Mouse (Mus musculus): Measurements from ENCODE around the gene Dph2. TPM values are rescaled to one million over a fixed set of nuclear protein-coding genes. Genes with fewer than 3 reads are reported as not detected.

Gene Dph2
- polyA plus RNA-seq, 1 experiment from 2014 or later: 17.9 TPM

GRCm38 (mm10) chr4:117896031-117896430 lies 4.2 kb upstream of the Dph2 start:
- Histone ChIP-seq H3K27ac (ENCODE audit: low read length) (no peak overlapping the region), H3K4me2 (ENCODE audit: low read depth, low read length) (no peak overlapping the region), H3K27me3 (ENCODE audit: control insufficient read depth, insufficient read depth, low read depth, low read length) (no peaks in the 10 kb centered on the region), H3K4me3 (ENCODE audit: low read length) (no peak overlapping the region), H3K4me1 (replicated peaks; ENCODE audit: control insufficient read depth, insufficient read depth, low read length) (peaks cover 6% of the 10 kb centered on the region), H3K9ac (ENCODE audit: low read length) (no peak overlapping the region), H3K36me3 (ENCODE audit: control insufficient read depth, insufficient read depth, low read length) (peaks cover 18% of the 10 kb centered on the region), H3K9me3 (ENCODE audit: control insufficient read depth, low read length) (no peaks in the 10 kb centered on the region)
- 89% methylated on average over 6 of the region's 6 CpGs for WGBS
- no peak for ATAC-seq (ENCODE audit: low read depth)

DNA sequence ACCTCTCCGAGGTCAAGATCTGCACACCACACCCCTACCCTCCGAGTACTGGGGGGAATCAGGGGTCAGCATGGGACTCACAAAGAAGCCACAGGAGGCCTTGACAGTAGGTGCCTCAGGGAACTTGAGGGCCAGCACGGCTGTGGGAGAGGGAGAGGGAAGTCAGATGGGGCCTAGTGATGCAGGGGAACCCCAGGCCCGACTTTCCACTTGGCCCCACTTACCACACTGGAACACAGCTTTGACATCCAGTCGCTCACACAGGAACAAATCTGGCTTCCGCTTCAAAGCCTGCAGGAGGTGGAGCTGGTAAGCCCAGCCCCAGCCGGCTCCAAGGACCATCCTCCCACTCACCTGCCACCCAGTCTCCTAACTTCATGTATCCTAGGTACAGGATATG lies 3.5 kb upstream of the Dph2 start:
- no peak overlapping the region for H3K27ac ChIP-seq (ENCODE audit: low read length)
- ATAC-seq (ENCODE audit: low read depth): no peak
- no peak overlapping the region for H3K9ac ChIP-seq (ENCODE audit: low read length)
- H3K4me3 ChIP-seq (ENCODE audit: low read length): no peak overlapping the region
- H3K36me3 ChIP-seq (ENCODE audit: control insufficient read depth, insufficient read depth, low read length): peaks cover 13% of the 10 kb centered on the region
- no peaks in the 10 kb centered on the region for H3K9me3 ChIP-seq (ENCODE audit: control insufficient read depth, low read length)
- H3K27me3 ChIP-seq (ENCODE audit: control insufficient read depth, insufficient read depth, low read depth, low read length): no peaks in the 10 kb centered on the region
- 73% methylated on average over 7 of the region's 7 CpGs for WGBS
- no peak overlapping the region for H3K4me2 ChIP-seq (ENCODE audit: low read depth, low read length)
- H3K4me1 ChIP-seq (replicated peaks; ENCODE audit: control insufficient read depth, insufficient read depth, low read length): peaks cover 10% of the 10 kb centered on the region

- Histone ChIP-seq H3K4me2 (ENCODE audit: low read depth, low read length) (no peak overlapping the region), H3K4me1 (replicated peaks; ENCODE audit: control insufficient read depth, insufficient read depth, low read length) (peaks cover 10% of the 10 kb centered on the region), H3K9me3 (ENCODE audit: control insufficient read depth, low read length) (no peaks in the 10 kb centered on the region), H3K4me3 (ENCODE audit: low read length) (no peak overlapping the region), H3K9ac (ENCODE audit: low read length) (no peak overlapping the region), H3K27ac (ENCODE audit: low read length) (no peak overlapping the region), H3K27me3 (ENCODE audit: control insufficient read depth, insufficient read depth, low read depth, low read length) (no peaks in the 10 kb centered on the region), H3K36me3 (ENCODE audit: control insufficient read depth, insufficient read depth, low read length) (peaks cover 6% of the 10 kb centered on the region)
- WGBS: 76% methylated on average over 8 of the region's 8 CpGs
- no peak for ATAC-seq (ENCODE audit: low read depth)
Measured at GRCm38 (mm10) chr4:117894601-117895000, 2.8 kb upstream of the Dph2 start.

DNA sequence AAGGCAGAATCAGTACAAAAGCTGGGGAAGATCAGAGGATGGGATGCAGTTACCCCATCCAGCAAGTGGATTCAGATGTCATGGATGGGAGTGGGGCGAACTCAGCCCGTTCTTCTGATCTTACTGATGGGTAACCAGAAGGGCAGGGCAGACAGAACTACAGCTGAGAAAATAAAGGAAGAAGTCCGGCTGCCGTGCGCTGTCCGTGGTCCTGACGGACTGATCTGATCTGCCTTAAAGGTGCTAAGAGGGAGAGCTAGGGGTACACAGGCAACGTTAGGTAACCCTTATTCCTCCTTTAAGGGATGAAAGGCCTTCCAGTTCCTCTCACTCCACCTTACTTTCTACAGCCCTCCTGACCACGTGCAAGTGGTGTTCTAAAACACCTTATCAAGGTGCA lies 1.5 kb upstream of the Dph2 start:
- Histone ChIP-seq H3K36me3 (ENCODE audit: control insufficient read depth, insufficient read depth, low read length) (no peaks in the 10 kb centered on the region; the same call in 1 of the 2 replicates), H3K4me1 (replicated peaks; ENCODE audit: control insufficient read depth, insufficient read depth, low read length) (peaks cover 10% of the 10 kb centered on the region), H3K9me3 (ENCODE audit: control insufficient read depth, low read length) (no peaks in the 10 kb centered on the region), H3K27me3 (ENCODE audit: control insufficient read depth, insufficient read depth, low read depth, low read length) (no peaks in the 10 kb centered on the region), H3K4me3 (ENCODE audit: low read length) (no peak overlapping the region), H3K27ac (ENCODE audit: low read length) (no peak overlapping the region), H3K4me2 (ENCODE audit: low read depth, low read length) (no peak overlapping the region), H3K9ac (ENCODE audit: low read length) (no peak overlapping the region)
- ATAC-seq (ENCODE audit: low read depth): no peak
- WGBS: 9% methylated on average over 9 of the region's 9 CpGs

DNA sequence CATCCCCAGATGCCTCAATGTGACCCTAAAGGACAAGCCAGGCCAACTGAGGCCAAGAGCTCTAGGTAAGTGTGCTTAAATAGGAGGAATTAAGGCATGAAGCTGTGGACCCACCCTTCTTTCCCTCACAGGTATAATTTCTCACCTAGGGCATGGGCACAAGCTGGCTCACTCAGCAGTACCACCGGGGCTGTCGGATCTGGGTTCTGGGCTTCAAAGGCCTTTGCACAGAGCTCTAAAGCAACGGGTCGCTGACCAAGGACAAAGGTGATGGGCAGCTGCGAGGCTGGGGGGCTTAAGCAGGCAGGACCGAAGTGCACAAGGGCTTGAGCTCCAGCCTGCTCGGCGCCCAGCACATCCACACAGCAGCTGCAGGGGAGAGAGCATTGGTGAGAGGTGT lies 1.1 kb downstream of the Dph2 start:
- no peaks in the 10 kb centered on the region for H3K9me3 ChIP-seq (ENCODE audit: control insufficient read depth, low read length)
- H3K27ac ChIP-seq (ENCODE audit: low read length): no peak overlapping the region
- H3K4me2 ChIP-seq (ENCODE audit: low read depth, low read length): peak overlapping the region; percentile 78; the same call in 1 of the 2 replicates
- H3K9ac ChIP-seq (ENCODE audit: low read length): no peak overlapping the region
- no peak for ATAC-seq (ENCODE audit: low read depth)
- H3K36me3 ChIP-seq (ENCODE audit: control insufficient read depth, insufficient read depth, low read length): no peaks in the 10 kb centered on the region; the same call in 1 of the 2 replicates
- no peaks in the 10 kb centered on the region for H3K27me3 ChIP-seq (ENCODE audit: control insufficient read depth, insufficient read depth, low read depth, low read length)
- peaks cover 19% of the 10 kb centered on the region for H3K4me1 ChIP-seq (replicated peaks; ENCODE audit: control insufficient read depth, insufficient read depth, low read length)
- 84% methylated on average over 8 of the region's 8 CpGs for WGBS
- no peak overlapping the region for H3K4me3 ChIP-seq (ENCODE audit: low read length)

DNA sequence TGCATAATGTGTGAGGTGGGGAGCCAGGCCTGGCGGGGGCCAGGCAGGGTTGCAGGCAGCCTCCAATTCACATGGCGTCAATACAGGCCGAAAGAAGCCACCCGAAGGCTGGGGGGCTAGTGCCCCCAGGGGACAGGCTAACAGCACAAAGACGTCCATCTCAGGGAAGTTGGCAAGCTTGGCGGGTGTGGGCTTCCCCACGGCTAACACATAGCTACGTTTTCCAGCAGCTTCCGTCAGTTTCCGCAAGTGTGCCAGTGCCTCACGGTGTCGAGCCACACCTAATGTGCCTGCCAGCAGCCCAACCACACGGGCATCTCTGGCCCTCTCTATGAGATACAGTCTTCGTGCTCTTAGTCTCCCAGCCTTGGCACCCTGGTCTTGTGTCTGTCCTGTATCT lies 1.8 kb downstream of the Dph2 start:
- no peaks in the 10 kb centered on the region for H3K9me3 ChIP-seq (ENCODE audit: control insufficient read depth, low read length)
- no peaks in the 10 kb centered on the region for H3K27me3 ChIP-seq (ENCODE audit: control insufficient read depth, insufficient read depth, low read depth, low read length)
- no peak overlapping the region for H3K9ac ChIP-seq (ENCODE audit: low read length)

DNA sequence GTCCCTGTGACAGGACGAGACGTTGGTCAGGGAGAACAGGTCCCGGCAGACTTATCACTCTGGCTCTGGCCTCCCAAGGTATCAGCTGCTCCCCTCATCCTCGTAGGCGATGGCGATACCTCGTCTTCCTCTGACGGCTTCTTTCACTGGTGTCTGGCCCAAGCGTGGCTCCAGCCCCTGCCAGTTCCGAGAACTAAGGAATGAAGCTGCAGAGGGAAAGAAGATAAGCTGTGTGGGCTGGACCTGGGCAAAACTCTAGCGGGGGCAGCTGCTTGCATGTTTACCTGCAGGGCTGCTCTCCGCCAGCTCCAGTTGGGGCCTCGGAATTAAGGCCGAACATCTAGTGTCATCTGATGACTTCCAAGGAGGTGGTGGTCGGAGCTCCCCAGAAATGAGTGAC lies 2.4 kb downstream of the Dph2 start:
- Histone ChIP-seq H3K27ac (ENCODE audit: low read length) (no peak overlapping the region), H3K9ac (ENCODE audit: low read length) (no peak overlapping the region), H3K4me1 (replicated peaks; ENCODE audit: control insufficient read depth, insufficient read depth, low read length) (peaks cover 19% of the 10 kb centered on the region), H3K36me3 (ENCODE audit: control insufficient read depth, insufficient read depth, low read length) (peaks cover 2% of the 10 kb centered on the region; the same call in 1 of the 2 replicates), H3K4me2 (ENCODE audit: low read depth, low read length) (no peak overlapping the region), H3K4me3 (ENCODE audit: low read length) (no peak overlapping the region), H3K27me3 (ENCODE audit: control insufficient read depth, insufficient read depth, low read depth, low read length) (no peaks in the 10 kb centered on the region), H3K9me3 (ENCODE audit: control insufficient read depth, low read length) (no peaks in the 10 kb centered on the region)
- WGBS: 87% methylated on average over 15 of the region's 15 CpGs
- ATAC-seq (ENCODE audit: low read depth): no peak

More for the DNA sequence above, 1.8 kb downstream of the Dph2 start:
- WGBS: 88% methylated on average over 14 of the region's 14 CpGs
- H3K4me3 ChIP-seq (ENCODE audit: low read length): no peak overlapping the region
- H3K36me3 ChIP-seq (ENCODE audit: control insufficient read depth, insufficient read depth, low read length): peaks cover 2% of the 10 kb centered on the region; the same call in 1 of the 2 replicates
- no peak overlapping the region for H3K4me2 ChIP-seq (ENCODE audit: low read depth, low read length)
- no peak for ATAC-seq (ENCODE audit: low read depth)
- no peak overlapping the region for H3K27ac ChIP-seq (ENCODE audit: low read length)
- peaks cover 19% of the 10 kb centered on the region for H3K4me1 ChIP-seq (replicated peaks; ENCODE audit: control insufficient read depth, insufficient read depth, low read length)

DNA sequence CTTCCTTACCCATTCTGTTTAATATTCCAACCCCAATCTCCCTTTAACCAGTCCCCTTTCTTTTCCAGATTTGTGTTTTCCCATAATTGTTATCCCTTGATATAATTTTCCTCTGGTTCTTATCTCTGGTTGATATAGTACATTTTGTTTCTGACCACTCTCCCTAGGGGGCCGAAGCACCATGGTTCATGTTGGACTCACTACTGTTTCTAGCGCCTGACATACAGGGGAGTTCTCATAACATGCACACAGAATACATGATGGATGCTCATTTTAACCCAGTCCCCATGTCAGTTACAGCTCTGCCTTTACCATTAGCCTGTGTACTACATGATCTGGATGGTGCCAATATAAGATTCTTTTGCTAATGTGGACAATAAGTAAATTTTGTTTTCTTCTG lies 3.9 kb downstream of the Dph2 start:
- 75% methylated on average over 2 of the region's 2 CpGs for WGBS
- Histone ChIP-seq H3K36me3 (ENCODE audit: control insufficient read depth, insufficient read depth, low read length) (peaks cover 2% of the 10 kb centered on the region; the same call in 1 of the 2 replicates), H3K9ac (ENCODE audit: low read length) (no peak overlapping the region), H3K4me1 (replicated peaks; ENCODE audit: control insufficient read depth, insufficient read depth, low read length) (peaks cover 25% of the 10 kb centered on the region), H3K9me3 (ENCODE audit: control insufficient read depth, low read length) (no peaks in the 10 kb centered on the region), H3K27ac (ENCODE audit: low read length) (no peak overlapping the region), H3K4me2 (ENCODE audit: low read depth, low read length) (no peak overlapping the region), H3K4me3 (ENCODE audit: low read length) (no peak overlapping the region), H3K27me3 (ENCODE audit: control insufficient read depth, insufficient read depth, low read depth, low read length) (no peaks in the 10 kb centered on the region)
- ATAC-seq (ENCODE audit: low read depth): no peak

- peak; percentile 89 for ATAC-seq (ENCODE audit: low read depth)
- Histone ChIP-seq H3K27ac (ENCODE audit: low read length) (peak within 1 kb of the TSS; percentile 39), H3K4me3 (ENCODE audit: low read length) (peak within 1 kb of the TSS; percentile 97), H3K9me3 (ENCODE audit: control insufficient read depth, low read length) (no peaks in the 10 kb centered on the region), H3K4me2 (ENCODE audit: low read depth, low read length) (peak within 1 kb of the TSS; percentile 98), H3K4me1 (replicated peaks; ENCODE audit: control insufficient read depth, insufficient read depth, low read length) (peaks cover 27% of the 10 kb centered on the region), H3K27me3 (ENCODE audit: control insufficient read depth, insufficient read depth, low read depth, low read length) (no peaks in the 10 kb centered on the region), H3K36me3 (ENCODE audit: control insufficient read depth, insufficient read depth, low read length) (peaks cover 2% of the 10 kb centered on the region; the same call in 1 of the 2 replicates), H3K9ac (ENCODE audit: low read length) (peak within 1 kb of the TSS; percentile 92)
- WGBS: under 1% methylated on average over 37 of the region's 37 CpGs
Measured at GRCm38 (mm10) chr4:117887133-117887532, 4.7 kb downstream of the Dph2 start, which contains the start of gene Atp6v0b. Atp6v0b (minus strand) TSS chr4:117887333.

GRCm38 (mm10) chr4:117886644-117887043 lies 5.2 kb downstream of the Dph2 start:
- ATAC-seq (ENCODE audit: low read depth): peak; percentile 2; the same call in 1 of the 2 replicates
- Histone ChIP-seq H3K9me3 (ENCODE audit: control insufficient read depth, low read length) (no peaks in the 10 kb centered on the region), H3K9ac (ENCODE audit: low read length) (peak overlapping the region; percentile 92), H3K27me3 (ENCODE audit: control insufficient read depth, insufficient read depth, low read depth, low read length) (no peaks in the 10 kb centered on the region), H3K4me1 (replicated peaks; ENCODE audit: control insufficient read depth, insufficient read depth, low read length) (peaks cover 27% of the 10 kb centered on the region), H3K36me3 (ENCODE audit: control insufficient read depth, insufficient read depth, low read length) (peaks cover 2% of the 10 kb centered on the region; the same call in 1 of the 2 replicates), H3K27ac (ENCODE audit: low read length) (peak overlapping the region; percentile 39), H3K4me3 (ENCODE audit: low read length) (peak overlapping the region; percentile 97), H3K4me2 (ENCODE audit: low read depth, low read length) (peak overlapping the region; percentile 98)
- WGBS: under 1% methylated on average over 24 of the region's 24 CpGs
